Mouse (Mus musculus) MEL (cell line): ENCODE measurements around the gene Mier2. TPM values are rescaled to one million over a fixed set of nuclear protein-coding genes. Genes with fewer than 3 reads are reported as not detected.

Experiments
- DNase-seq: peaks from one replicate; pipeline ENCODE4 v3.0.0; 2011; ENCODE audit warnings: low read depth, low spot score
- H3K27ac ChIP-seq: 2 replicates; pipeline ENCODE4 v1.5.1; 2012; ENCODE audit warnings: low read depth, mild to moderate bottlenecking, control low read depth, low read length, moderate library complexity; ENCODE audit not compliant: control insufficient read depth
- H3K27me3 ChIP-seq, 2 experiments: fragments of 150-350 bp in 1 of 2; sonication (generic) in 1 of 2; 2 replicates each; pipeline ENCODE4 v1.6.1; 2012; ENCODE audit warnings: low read length in 2 of 2, mild to moderate bottlenecking in 2 of 2, improper control_type of control experiment in 1 of 2, moderate library complexity in 1 of 2; ENCODE audit not compliant: insufficient read depth in 2 of 2, control insufficient read depth in 1 of 2
- H3K36me3 ChIP-seq, 2 experiments: 2 replicates each; pipeline ENCODE4 v1.6.1; 2012 to 2014; ENCODE audit warnings: low read length in 2 of 2, improper control_type of control experiment in 1 of 2, inconsistent platforms in 1 of 2, mild to moderate bottlenecking in 1 of 2; ENCODE audit not compliant: insufficient read depth in 2 of 2, control insufficient read depth in 1 of 2
- H3K4me1 ChIP-seq, 2 experiments: fragments of 150-350 bp in 1 of 2; sonication (generic) in 1 of 2; 2 replicates each; pipeline ENCODE4 v1.6.1; 2012; ENCODE audit warnings: low read length in 2 of 2, improper control_type of control experiment in 1 of 2, mild to moderate bottlenecking in 1 of 2; ENCODE audit not compliant: insufficient read depth in 2 of 2, control insufficient read depth in 1 of 2
- H3K4me3 ChIP-seq, 2 experiments: fragments of 150-350 bp in 1 of 2; sonication (generic) in 1 of 2; 2 replicates each; pipeline ENCODE4 v1.5.1; 2012; ENCODE audit warnings: low read depth in 2 of 2, low read length in 2 of 2, mild to moderate bottlenecking in 2 of 2, moderate library complexity in 2 of 2, control low read depth in 1 of 2, improper control_type of control experiment in 1 of 2; ENCODE audit not compliant: control insufficient read depth in 1 of 2, insufficient read depth in 1 of 2
- H3K79me2 ChIP-seq: 2 replicates; pipeline ENCODE4 v1.6.1; 2012; ENCODE audit warnings: mild to moderate bottlenecking, low read length, moderate library complexity; ENCODE audit not compliant: control insufficient read depth, poor library complexity, insufficient read depth
- H3K9ac ChIP-seq: 2 replicates; pipeline ENCODE4 v1.6.1; 2012; ENCODE audit warnings: low read depth, mild to moderate bottlenecking, control low read depth, low read length, moderate library complexity; ENCODE audit not compliant: control insufficient read depth, poor library complexity, severe bottlenecking
- H3K9me3 ChIP-seq: fragments of 150-350 bp; sonication (generic); replicated peaks from 2 replicates; pipeline ENCODE4 v1.6.1; 2012; ENCODE audit warnings: mild to moderate bottlenecking, low read length, improper control_type of control experiment, moderate library complexity; ENCODE audit not compliant: insufficient read depth
- BHLHE40 ChIP-seq: IDR thresholded peaks from 2 replicates; pipeline ENCODE4 v1.6.1; 2012; ENCODE audit warnings: low read depth, mild to moderate bottlenecking, inconsistent platforms, low read length, improper control_type of control experiment, borderline replicate concordance
- CHD1 ChIP-seq: IDR thresholded peaks from 2 replicates; pipeline ENCODE4 v1.6.1; 2012; ENCODE audit warnings: low read depth, mild to moderate bottlenecking, inconsistent platforms, low read length, improper control_type of control experiment
- CHD2 ChIP-seq: IDR thresholded peaks from 2 replicates; pipeline ENCODE4 v1.6.1; 2011; ENCODE audit warnings: low read length, improper control_type of control experiment
- E2F4 ChIP-seq: IDR thresholded peaks from 2 replicates; pipeline ENCODE4 v1.6.1; 2011; ENCODE audit warnings: low read depth, low read length, improper control_type of control experiment, borderline replicate concordance
- EP300 ChIP-seq, 2 experiments: IDR thresholded peaks; 2 replicates each; pipeline ENCODE4 v1.6.1; 2011; ENCODE audit warnings: improper control_type of control experiment in 2 of 2, low read length in 2 of 2, low read depth in 1 of 2, mild to moderate bottlenecking in 1 of 2
- ETS1 ChIP-seq: IDR thresholded peaks from 2 replicates; pipeline ENCODE4 v1.6.1; 2012; ENCODE audit warnings: low read depth, mild to moderate bottlenecking, inconsistent platforms, low read length, improper control_type of control experiment, moderate library complexity
- GABPA ChIP-seq: IDR thresholded peaks from 2 replicates; pipeline ENCODE4 v1.6.1; 2012; ENCODE audit warnings: low read depth, mild to moderate bottlenecking, inconsistent platforms, low read length, improper control_type of control experiment, moderate library complexity
- GATA1 ChIP-seq: IDR thresholded peaks from 2 replicates; pipeline ENCODE4 v1.6.1; 2011; ENCODE audit warnings: low read depth, low read length, improper control_type of control experiment
- JUND ChIP-seq: IDR thresholded peaks from 2 replicates; pipeline ENCODE4 v1.6.1; 2011; ENCODE audit warnings: low read depth, mild to moderate bottlenecking, improper control_type of control experiment, low read length
- MAZ ChIP-seq: IDR thresholded peaks from 2 replicates; pipeline ENCODE4 v1.6.1; 2012; ENCODE audit warnings: low read depth, mild to moderate bottlenecking, inconsistent platforms, low read length, improper control_type of control experiment
- MEF2A ChIP-seq: IDR thresholded peaks from 2 replicates; pipeline ENCODE4 v1.6.1; 2014; ENCODE audit warnings: low read depth, mild to moderate bottlenecking, inconsistent platforms, low read length, improper control_type of control experiment; ENCODE audit not compliant: poor library complexity, insufficient replicate concordance, severe bottlenecking; ENCODE audit errors: extremely low read depth
- MXI1 ChIP-seq: IDR thresholded peaks from 2 replicates; pipeline ENCODE4 v1.6.1; 2011; ENCODE audit warnings: mild to moderate bottlenecking, low read depth, low read length, improper control_type of control experiment
- NELFE ChIP-seq: IDR thresholded peaks from 2 replicates; pipeline ENCODE4 v1.6.1; 2011; ENCODE audit warnings: low read depth, low read length, improper control_type of control experiment
- POLR2AphosphoS5 ChIP-seq: IDR thresholded peaks from 2 replicates; pipeline ENCODE4 v1.6.1; 2012; ENCODE audit warnings: low read depth, borderline replicate concordance, mild to moderate bottlenecking, inconsistent platforms, low read length, moderate library complexity, mixed read lengths
- RCOR1 ChIP-seq: IDR thresholded peaks from 2 replicates; pipeline ENCODE4 v1.6.1; 2012; ENCODE audit warnings: low read depth, mild to moderate bottlenecking, inconsistent platforms, low read length, improper control_type of control experiment
- SIN3A ChIP-seq: IDR thresholded peaks from 2 replicates; pipeline ENCODE4 v1.6.1; 2012; ENCODE audit warnings: low read length, improper control_type of control experiment, inconsistent platforms
- TBP ChIP-seq: IDR thresholded peaks from 2 replicates; pipeline ENCODE4 v1.8.0; 2011; ENCODE audit warnings: low read depth, low read length, improper control_type of control experiment
- TCF12 ChIP-seq: IDR thresholded peaks from 2 replicates; pipeline ENCODE4 v1.6.1; 2014; ENCODE audit warnings: low read depth, mild to moderate bottlenecking, inconsistent platforms, low read length, improper control_type of control experiment, moderate library complexity
- USF1 ChIP-seq: IDR thresholded peaks from 2 replicates; pipeline ENCODE4 v1.6.1; 2014; ENCODE audit warnings: low read depth, mild to moderate bottlenecking, inconsistent platforms, low read length, improper control_type of control experiment, moderate library complexity
- USF2 ChIP-seq, 2 experiments: IDR thresholded peaks; 2 replicates each; pipeline ENCODE4 v1.6.1; 2011 to 2012; ENCODE audit warnings: improper control_type of control experiment in 2 of 2, low read length in 2 of 2, borderline replicate concordance in 1 of 2, inconsistent platforms in 1 of 2, low read depth in 1 of 2, mild to moderate bottlenecking in 1 of 2; ENCODE audit not compliant: insufficient read depth in 1 of 2
- ZC3H11A ChIP-seq: IDR thresholded peaks from 2 replicates; pipeline ENCODE4 v1.6.1; 2012; ENCODE audit warnings: low read depth, mild to moderate bottlenecking, inconsistent platforms, low read length, improper control_type of control experiment
- ZMIZ1 ChIP-seq: IDR thresholded peaks from 2 replicates; pipeline ENCODE4 v1.6.1; 2012; ENCODE audit warnings: low read depth, mild to moderate bottlenecking, inconsistent platforms, low read length, improper control_type of control experiment, moderate library complexity
- polyA plus RNA-seq, 2 experiments: library from polyadenylated mRNA; stranded (reverse) in 1 of 2; unstranded in 1 of 2; fragments of >175 nt in 1 of 2; fragments of >200 nt in 1 of 2; gene quantifications; 2 replicates each; pipeline versions ENCODE4 v1.2.1 to v1.2.4; 2012; ENCODE audit warnings: low replicate concordance in 2 of 2, low read depth in 1 of 2; ENCODE audit not compliant: insufficient read length in 2 of 2, insufficient read depth in 1 of 2, missing spikeins in 1 of 2
- total RNA-seq: library from RNA; depleted of rRNA; stranded (reverse); fragments of 300-350 nt; gene quantifications from 2 replicates; pipeline ENCODE4 v1.2.3, GENCODE M21; 2012; rRNA removed

Gene Mier2
- total and polyA plus RNA-seq, 3 experiments, result 24.8 to 36.2 TPM; not detected in 1

DNA sequence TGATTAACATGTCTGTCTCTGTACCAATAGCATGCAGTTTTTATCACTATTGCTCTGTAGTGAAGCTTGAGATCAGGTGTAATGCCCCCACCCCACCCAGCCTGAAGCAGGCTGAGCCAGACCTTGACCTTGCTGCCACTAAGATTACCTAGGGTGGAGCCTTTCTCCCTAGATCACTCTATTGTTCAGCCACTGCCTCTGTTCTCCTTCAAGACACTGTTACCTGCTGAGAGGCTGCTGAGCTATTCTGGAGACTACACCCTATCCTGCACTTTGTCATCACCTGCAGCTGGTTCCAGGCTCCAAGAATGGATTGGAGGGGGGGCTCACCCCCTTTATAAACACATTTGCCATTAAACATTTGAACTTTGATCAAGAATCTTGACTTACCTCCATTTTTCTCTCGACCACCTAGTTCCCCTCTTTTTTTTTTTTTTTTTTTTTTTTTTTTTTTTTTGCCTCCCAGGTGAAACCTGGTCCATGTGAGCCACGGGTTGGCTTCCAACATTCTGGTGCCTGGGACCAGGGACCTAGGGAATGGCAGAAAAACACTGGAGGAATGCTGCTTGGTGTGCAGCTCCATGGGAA is 58.2 kb downstream of the Mier2 start:
- H3K4me3 ChIP-seq, result no peak overlapping the region
- no peaks in the 10 kb centered on the region for H3K9me3 ChIP-seq
- no peaks in the 10 kb centered on the region for H3K4me1 ChIP-seq
- no peaks in the 10 kb centered on the region for H3K79me2 ChIP-seq
- no peaks in the 10 kb centered on the region for H3K36me3 ChIP-seq
- no peak overlapping the region for H3K9ac ChIP-seq
- H3K27ac ChIP-seq, result no peak overlapping the region
- peaks cover 0 to 9% of the 10 kb centered on the region in 2 experiments; a peak in 3 of 4 replicates for H3K27me3 ChIP-seq
- no peak for DNase-seq
- TF ChIP-seq TBP, result no peak
- no peak for TF ChIP-seq BHLHE40
- no peak for TF ChIP-seq GABPA
- no peak for TF ChIP-seq EP300 (IDR thresholded peaks at IDR 0.05; ENCODE audit: low read depth in 1 of 2, low read length in 2 of 2)
- no peak for TF ChIP-seq ZC3H11A
- TF ChIP-seq NELFE, result no peak
- TF ChIP-seq SIN3A, result no peak
- no peak for TF ChIP-seq MAZ
- no peak for TF ChIP-seq TCF12
- TF ChIP-seq, all 39 proteins: peak for 0

DNA sequence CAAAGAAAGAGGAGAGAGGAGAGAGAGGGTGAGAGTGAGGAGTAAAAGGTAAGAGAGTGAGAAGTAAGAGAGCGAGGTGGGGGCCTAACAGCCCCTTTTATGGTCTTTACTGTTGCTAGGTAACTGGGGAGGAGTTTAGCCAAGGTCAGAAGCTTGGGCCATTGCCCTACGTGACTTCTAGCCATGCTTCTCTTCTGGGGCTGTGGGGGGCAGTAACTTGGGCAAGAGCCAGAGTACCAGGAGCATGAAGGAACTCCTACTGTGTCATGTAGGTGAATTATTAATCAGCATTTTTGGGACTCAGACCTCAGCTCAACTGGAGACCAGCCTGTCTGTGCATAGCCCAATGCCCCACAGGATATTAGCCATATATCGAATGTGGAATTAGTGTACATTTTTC is 59.1 kb downstream of the Mier2 start:
- no peaks in the 10 kb centered on the region for H3K79me2 ChIP-seq
- H3K27me3 ChIP-seq, result peaks cover 0 to 6% of the 10 kb centered on the region in 2 experiments; a peak in 3 of 4 replicates
- no peak for DNase-seq
- H3K9ac ChIP-seq, result no peak overlapping the region
- no peaks in the 10 kb centered on the region for H3K9me3 ChIP-seq
- no peaks in the 10 kb centered on the region for H3K4me1 ChIP-seq
- TF ChIP-seq USF2 (IDR thresholded peaks at IDR 0.05; ENCODE audit: borderline replicate concordance in 1 of 2, insufficient read depth in 1 of 2, low read depth in 1 of 2, low read length in 2 of 2) (no peak), MXI1 (no peak), ZC3H11A (no peak), EP300 (IDR thresholded peaks at IDR 0.05; ENCODE audit: low read depth in 1 of 2, low read length in 2 of 2) (no peak), GATA1 (no peak), RCOR1 (no peak), ETS1 (no peak), POLR2AphosphoS5 (no peak), JUND (no peak), ZMIZ1 (no peak), MEF2A (no peak), E2F4 (no peak), CHD2 (no peak), CHD1 (no peak), SIN3A (no peak), USF1 (no peak)
- no peak overlapping the region for H3K4me3 ChIP-seq
- H3K36me3 ChIP-seq, result no peaks in the 10 kb centered on the region
- H3K27ac ChIP-seq, result no peak overlapping the region

Other genes starting within 250 kb of the Mier2 start
- gene Vmn2r82, start 198.7 kb downstream of the Mier2 start, total RNA-seq, result not detected in 2 replicates
- not detected for gene Vmn2r82, start 198.7 kb downstream of the Mier2 start, polyA plus RNA-seq
- not detected in 2 replicates for gene Vmn2r83, start 86.5 kb downstream of the Mier2 start, total RNA-seq
- gene Vmn2r83, start 86.5 kb downstream of the Mier2 start, polyA plus RNA-seq, result not detected
- 25.5 and 26.0 TPM in 2 replicates for gene Plpp2, start 21.4 kb downstream of the Mier2 start, total RNA-seq
- gene Plpp2, start 21.4 kb downstream of the Mier2 start, polyA plus RNA-seq, result 10 to 100 TPM in 1 of 2 experiments, not detected in 1; 32.8 TPM
- gene Theg, start 32.1 kb upstream of the Mier2 start, total RNA-seq, result not detected in 2 replicates
- not detected for gene Theg, start 32.1 kb upstream of the Mier2 start, polyA plus RNA-seq
- not detected in 2 replicates for gene C2cd4c, start 58.8 kb upstream of the Mier2 start, total RNA-seq
- gene C2cd4c, start 58.8 kb upstream of the Mier2 start, polyA plus RNA-seq, result under 1 TPM in 1 of 2 experiments, not detected in 1; 0.01 TPM
- gene Shc2, start 82.7 kb upstream of the Mier2 start, total RNA-seq, result not detected in 2 replicates
- not detected for gene Shc2, start 82.7 kb upstream of the Mier2 start, polyA plus RNA-seq
- not detected in 2 replicates for gene Odf3l2, start 90.5 kb upstream of the Mier2 start, total RNA-seq
- not detected for gene Odf3l2, start 90.5 kb upstream of the Mier2 start, polyA plus RNA-seq
- not detected in 2 replicates for gene Madcam1, start 109.4 kb upstream of the Mier2 start, total RNA-seq
- not detected for gene Madcam1, start 109.4 kb upstream of the Mier2 start, polyA plus RNA-seq
- 17.7 and 23.5 TPM in 2 replicates for gene Tpgs1, start 114.2 kb upstream of the Mier2 start, total RNA-seq
- 10 to 100 TPM in 1 of 2 experiments, not detected in 1; 48.0 TPM for gene Tpgs1, start 114.2 kb upstream of the Mier2 start, polyA plus RNA-seq
- gene Cdc34, start 127.0 kb upstream of the Mier2 start, total RNA-seq, result 288 and 318 TPM in 2 replicates
- gene Cdc34, start 127.0 kb upstream of the Mier2 start, polyA plus RNA-seq, result 100 to 1,000 TPM; 417 to 422 TPM
- gene Gzmm, start 133.8 kb upstream of the Mier2 start, total RNA-seq, result 1.5 and 2.5 TPM in 2 replicates
- 1 to 10 TPM in 1 of 2 experiments, not detected in 1; 2.3 TPM for gene Gzmm, start 133.8 kb upstream of the Mier2 start, polyA plus RNA-seq
- gene Bsg, start 149.3 kb upstream of the Mier2 start, total RNA-seq, result 346 and 406 TPM in 2 replicates
- gene Bsg, start 149.3 kb upstream of the Mier2 start, polyA plus RNA-seq, result 100 to 1,000 TPM; 318 to 700 TPM
- 0.42 and 0.59 TPM in 2 replicates for gene Hcn2, start 161.4 kb upstream of the Mier2 start, total RNA-seq
- 1 to 10 TPM in 1 of 2 experiments, not detected in 1; 1.6 TPM for gene Hcn2, start 161.4 kb upstream of the Mier2 start, polyA plus RNA-seq
- gene Polrmt, start 191.4 kb upstream of the Mier2 start, total RNA-seq, result 35.7 and 36.7 TPM in 2 replicates
- 10 to 100 TPM in 1 of 2 experiments, not detected in 1; 66.9 TPM for gene Polrmt, start 191.4 kb upstream of the Mier2 start, polyA plus RNA-seq
- 0.15 and 0.33 TPM in 2 replicates for gene Fgf22, start 199.9 kb upstream of the Mier2 start, total RNA-seq
- gene Fgf22, start 199.9 kb upstream of the Mier2 start, polyA plus RNA-seq, result under 1 TPM in 1 of 2 experiments, not detected in 1; 0.33 TPM
- gene Rnf126, start 211.8 kb upstream of the Mier2 start, total RNA-seq, result 78.8 and 84.8 TPM in 2 replicates
- gene Rnf126, start 211.8 kb upstream of the Mier2 start, polyA plus RNA-seq, result 100 to 1,000 TPM; 174 to 184 TPM
- gene Fstl3, start 222.1 kb upstream of the Mier2 start, total RNA-seq, result 2.2 and 4.3 TPM in 2 replicates
- gene Fstl3, start 222.1 kb upstream of the Mier2 start, polyA plus RNA-seq, result 1 to 10 TPM in 1 of 2 experiments, not detected in 1; 7.1 TPM
- gene Prss57, start 235.8 kb upstream of the Mier2 start, total RNA-seq, result 0.39 and 0.50 TPM in 2 replicates
- gene Prss57, start 235.8 kb upstream of the Mier2 start, polyA plus RNA-seq, result under 1 TPM in 1 of 2 experiments, not detected in 1; 0.70 TPM
- 4.8 TPM in 2 replicates for gene Palm, start 238.4 kb upstream of the Mier2 start, total RNA-seq
- gene Palm, start 238.4 kb upstream of the Mier2 start, polyA plus RNA-seq, result 10 to 100 TPM in 1 of 2 experiments, not detected in 1; 15.5 TPM